Mouse (Mus musculus): ENCODE measurements around the gene Nif3l1.

GRCm38 (mm10) chr1:58444691-58445090 lies 260 bp upstream of the Nif3l1 start:
- no peak for TF ChIP-seq CTCF (IDR thresholded peaks at IDR 0.05; ENCODE audit: borderline replicate concordance, insufficient read depth, low read depth, low read length)
- no peak for TF ChIP-seq POLR2A (IDR thresholded peaks at IDR 0.05; ENCODE audit: borderline replicate concordance, insufficient read depth, low read length)
